Mouse (Mus musculus): ENCODE data around the gene Psmb7. TPM values are rescaled to one million over a fixed set of nuclear protein-coding genes. Genes with fewer than 3 reads are reported as not detected.

The Psmb7 gene
- polyA plus RNA-seq, 1 experiment from 2014 or later, result 282 TPM

DNA sequence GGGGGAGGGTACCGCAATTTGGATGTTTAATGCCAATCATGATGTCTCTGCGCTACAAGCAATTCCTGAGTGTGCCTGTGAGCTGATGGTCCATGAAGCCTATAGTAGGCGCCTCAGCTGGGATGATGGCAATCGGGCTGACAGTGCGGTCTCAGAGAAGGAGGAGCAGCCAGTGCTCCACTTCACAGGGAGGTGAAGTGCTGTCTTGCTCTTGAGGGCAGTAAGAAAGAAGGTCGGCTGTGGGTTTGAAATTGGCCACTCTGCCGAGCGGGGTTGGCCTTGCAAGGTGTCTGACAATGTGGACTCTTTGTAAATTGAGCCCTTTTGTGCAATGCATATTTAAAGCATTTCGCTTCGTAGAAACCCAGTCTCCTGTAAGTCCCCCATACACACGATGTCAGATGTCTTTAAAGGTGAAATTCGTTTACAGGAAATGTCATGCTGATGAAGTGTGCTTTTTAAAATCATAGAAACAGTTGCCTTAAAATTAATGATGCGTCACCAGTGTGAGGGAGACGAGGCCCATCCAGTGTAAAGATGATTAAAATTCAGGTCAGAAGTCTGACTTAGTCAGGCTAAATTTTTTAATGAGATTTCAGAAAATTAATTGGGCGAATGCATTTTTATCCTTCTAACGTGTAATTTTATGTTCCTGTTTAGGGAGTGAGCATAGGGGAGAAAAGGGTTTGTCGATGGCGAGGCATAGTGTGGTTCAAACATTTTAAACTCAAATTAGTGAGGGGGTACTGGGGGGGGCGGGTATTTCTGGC lies 89.5 kb downstream of the Psmb7 start:
- ATAC-seq (ENCODE audit: low FRiP score, low TSS enrichment), result no peak
- DNase-seq, result peak; percentile 37
- WGBS, result 57% methylated on average over 19 of the region's 19 CpGs

DNA sequence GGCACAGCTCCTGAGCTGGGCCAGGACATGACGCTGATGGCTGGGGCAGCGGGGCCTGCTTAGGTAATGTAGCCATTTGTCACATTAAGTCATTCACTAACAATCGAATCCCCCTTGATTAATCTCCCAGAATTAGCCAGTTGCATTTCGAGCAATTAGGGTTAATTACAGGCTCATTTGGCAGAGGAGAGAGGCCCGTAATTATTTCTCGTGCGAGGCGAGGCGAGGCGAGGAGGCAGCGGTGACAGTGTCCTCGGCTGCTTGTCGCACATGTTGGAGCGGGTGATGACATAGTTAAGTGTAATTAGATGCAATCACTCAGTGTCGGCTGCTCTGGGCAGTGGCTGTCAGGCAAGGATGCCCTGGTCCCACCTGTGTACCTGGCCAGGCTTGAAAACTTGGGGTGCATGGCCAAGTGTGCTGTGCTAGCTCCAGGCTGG lies 91.9 kb downstream of the Psmb7 start:
- Histone ChIP-seq H3K4me3 (replicated peaks; ENCODE audit: low read depth, low read length) (no peak overlapping the region), H3K9me3 (ENCODE audit: control insufficient read depth, low read length) (no peaks in the 10 kb centered on the region), H3K9ac (replicated peaks; ENCODE audit: low read length) (no peak overlapping the region), H3K27ac (replicated peaks; ENCODE audit: low read depth, low read length) (no peak overlapping the region), H3K27me3 (ENCODE audit: control insufficient read depth, insufficient read depth, low read length) (no peaks in the 10 kb centered on the region), H3K4me2 (ENCODE audit: low read length) (no peak overlapping the region), H3K4me1 (ENCODE audit: control insufficient read depth, insufficient read depth, low read length) (peaks cover 21% of the 10 kb centered on the region), H3K36me3 (ENCODE audit: control insufficient read depth, insufficient read depth, low read length) (no peaks in the 10 kb centered on the region)
- no peak for ATAC-seq (ENCODE audit: low FRiP score, low TSS enrichment)
- WGBS, result 76% methylated on average over 15 of the region's 15 CpGs
- DNase-seq, result peak; percentile 41

More for the DNA sequence above, 89.5 kb downstream of the Psmb7 start:
- no peaks in the 10 kb centered on the region for H3K27me3 ChIP-seq (ENCODE audit: control insufficient read depth, insufficient read depth, low read length)
- H3K4me2 ChIP-seq (ENCODE audit: low read length), result no peak overlapping the region
- peaks cover 14% of the 10 kb centered on the region; the same call in 1 of the 2 replicates for H3K4me1 ChIP-seq (ENCODE audit: control insufficient read depth, insufficient read depth, low read length)
- H3K9ac ChIP-seq (replicated peaks; ENCODE audit: low read length), result no peak overlapping the region
- H3K9me3 ChIP-seq (ENCODE audit: control insufficient read depth, low read length), result no peaks in the 10 kb centered on the region
- 0 out of 2 replicates have a peak, but pooled peaks cover 5% of the 10 kb centered on the region for H3K36me3 ChIP-seq (ENCODE audit: control insufficient read depth, insufficient read depth, low read length)
- H3K27ac ChIP-seq (replicated peaks; ENCODE audit: low read depth, low read length), result peak overlapping the region; percentile 34; the same call in 1 of the 2 replicates
- H3K4me3 ChIP-seq (replicated peaks; ENCODE audit: low read depth, low read length), result no peak overlapping the region

DNA sequence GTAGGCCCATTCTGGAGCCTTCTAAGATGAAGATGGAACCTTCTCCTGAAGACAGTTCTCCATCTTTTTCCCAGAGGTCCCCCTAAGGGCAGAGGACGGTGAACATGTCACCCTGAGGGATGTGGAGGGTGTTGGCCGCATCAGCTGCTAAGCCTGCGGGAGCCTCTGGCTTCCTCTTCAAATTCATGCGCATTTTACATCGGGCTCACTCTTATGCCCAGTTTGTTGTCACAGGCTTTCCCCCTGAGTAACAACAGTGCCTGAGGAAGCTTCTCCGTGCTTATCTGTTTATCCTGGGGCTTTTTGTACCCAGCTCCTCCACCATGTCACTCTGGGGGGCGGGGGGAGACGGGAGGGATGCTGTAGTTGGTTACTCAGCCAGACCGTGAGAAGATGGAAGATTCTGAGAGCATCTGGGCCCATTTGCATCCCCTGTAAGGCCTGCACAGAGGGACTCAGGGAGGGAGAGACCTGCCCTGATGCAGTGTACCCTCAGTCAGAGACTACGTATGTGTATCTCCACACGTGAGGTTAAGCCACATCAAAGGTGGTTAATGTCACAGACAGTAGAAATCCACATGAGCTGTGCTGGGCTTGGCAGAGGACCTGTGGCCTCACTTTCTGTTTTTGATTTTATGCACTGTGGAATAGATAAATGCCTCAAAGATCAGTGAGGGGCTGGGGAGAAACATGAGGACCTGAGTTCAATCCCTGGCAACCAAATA lies 95.9 kb downstream of the Psmb7 start:
- Histone ChIP-seq H3K9ac (replicated peaks; ENCODE audit: low read length) (no peak overlapping the region), H3K4me1 (ENCODE audit: control insufficient read depth, insufficient read depth, low read length) (peaks cover 16% of the 10 kb centered on the region; the same call in 1 of the 2 replicates), H3K27ac (replicated peaks; ENCODE audit: low read depth, low read length) (peak overlapping the region; percentile 15; the same call in 1 of the 2 replicates), H3K9me3 (ENCODE audit: control insufficient read depth, low read length) (no peaks in the 10 kb centered on the region), H3K4me3 (replicated peaks; ENCODE audit: low read depth, low read length) (no peak overlapping the region), H3K27me3 (ENCODE audit: control insufficient read depth, insufficient read depth, low read length) (no peaks in the 10 kb centered on the region), H3K36me3 (ENCODE audit: control insufficient read depth, insufficient read depth, low read length) (no peaks in the 10 kb centered on the region), H3K4me2 (ENCODE audit: low read length) (no peak overlapping the region)
- DNase-seq, result peak; percentile 50
- ATAC-seq (ENCODE audit: low FRiP score, low TSS enrichment), result no peak
- 24% methylated on average over 11 of the region's 11 CpGs for WGBS

DNA sequence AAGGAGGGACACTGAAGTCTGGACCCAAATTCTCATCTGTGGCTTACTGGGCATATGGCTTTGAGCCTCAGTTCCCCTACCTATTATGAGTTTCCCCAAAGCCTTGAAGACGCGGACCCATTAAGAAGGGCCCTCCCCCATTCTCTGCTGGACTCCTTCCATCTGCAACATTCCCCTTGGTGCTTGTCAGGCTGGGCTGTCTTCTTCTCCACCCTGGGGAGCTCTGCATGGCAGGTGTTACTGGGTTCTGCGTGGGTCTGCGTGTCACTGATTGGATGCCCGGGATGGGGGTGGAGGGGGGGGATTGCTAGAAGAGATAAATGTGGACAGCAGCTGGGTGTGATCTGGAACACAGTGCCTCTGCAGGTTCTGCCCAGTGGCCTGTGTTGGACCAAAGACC lies 97.1 kb downstream of the Psmb7 start:
- Histone ChIP-seq H3K36me3 (ENCODE audit: control insufficient read depth, insufficient read depth, low read length) (no peaks in the 10 kb centered on the region), H3K9me3 (ENCODE audit: control insufficient read depth, low read length) (no peaks in the 10 kb centered on the region), H3K27me3 (ENCODE audit: control insufficient read depth, insufficient read depth, low read length) (no peaks in the 10 kb centered on the region), H3K27ac (replicated peaks; ENCODE audit: low read depth, low read length) (no peak overlapping the region), H3K4me2 (ENCODE audit: low read length) (no peak overlapping the region), H3K4me1 (ENCODE audit: control insufficient read depth, insufficient read depth, low read length) (peaks cover 16% of the 10 kb centered on the region; the same call in 1 of the 2 replicates), H3K4me3 (replicated peaks; ENCODE audit: low read depth, low read length) (no peak overlapping the region), H3K9ac (replicated peaks; ENCODE audit: low read length) (0 out of 2 replicates have a peak overlapping the region, but pooled peaks have one; percentile 6)
- DNase-seq (no peak), ATAC-seq (ENCODE audit: low FRiP score, low TSS enrichment) (no peak)
- 72% methylated on average over 5 of the region's 5 CpGs for WGBS

DNA sequence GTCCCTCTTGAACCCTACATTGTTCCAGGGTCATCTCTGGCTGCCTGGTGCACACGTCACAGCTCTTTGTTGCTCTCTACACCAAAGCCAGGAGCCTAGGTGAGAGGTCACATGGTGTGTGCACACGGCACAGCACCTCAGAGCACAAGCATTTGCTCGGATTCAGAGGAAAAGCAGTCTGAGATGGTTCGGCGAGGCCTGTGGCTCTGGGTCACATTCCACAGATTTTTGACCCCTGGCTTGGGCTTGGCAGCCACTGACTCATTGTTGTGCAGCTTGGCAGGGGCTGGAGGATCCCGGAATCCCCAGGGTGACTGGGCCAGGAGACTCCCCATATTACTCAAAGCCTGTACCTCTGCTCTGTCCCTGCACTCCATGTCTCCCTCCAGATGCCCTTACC lies 97.7 kb downstream of the Psmb7 start:
- DNase-seq, result no peak
- ATAC-seq (ENCODE audit: low FRiP score, low TSS enrichment), result no peak
- no peaks in the 10 kb centered on the region for H3K27me3 ChIP-seq (ENCODE audit: control insufficient read depth, insufficient read depth, low read length)
- peaks cover 16% of the 10 kb centered on the region; the same call in 1 of the 2 replicates for H3K4me1 ChIP-seq (ENCODE audit: control insufficient read depth, insufficient read depth, low read length)
- WGBS, result 14% methylated on average over 6 of the region's 6 CpGs
- no peaks in the 10 kb centered on the region for H3K9me3 ChIP-seq (ENCODE audit: control insufficient read depth, low read length)
- no peak overlapping the region for H3K27ac ChIP-seq (replicated peaks; ENCODE audit: low read depth, low read length)
- H3K4me3 ChIP-seq (replicated peaks; ENCODE audit: low read depth, low read length), result no peak overlapping the region
- H3K4me2 ChIP-seq (ENCODE audit: low read length), result no peak overlapping the region
- H3K36me3 ChIP-seq (ENCODE audit: control insufficient read depth, insufficient read depth, low read length), result no peaks in the 10 kb centered on the region
- no peak overlapping the region for H3K9ac ChIP-seq (replicated peaks; ENCODE audit: low read length)

DNA sequence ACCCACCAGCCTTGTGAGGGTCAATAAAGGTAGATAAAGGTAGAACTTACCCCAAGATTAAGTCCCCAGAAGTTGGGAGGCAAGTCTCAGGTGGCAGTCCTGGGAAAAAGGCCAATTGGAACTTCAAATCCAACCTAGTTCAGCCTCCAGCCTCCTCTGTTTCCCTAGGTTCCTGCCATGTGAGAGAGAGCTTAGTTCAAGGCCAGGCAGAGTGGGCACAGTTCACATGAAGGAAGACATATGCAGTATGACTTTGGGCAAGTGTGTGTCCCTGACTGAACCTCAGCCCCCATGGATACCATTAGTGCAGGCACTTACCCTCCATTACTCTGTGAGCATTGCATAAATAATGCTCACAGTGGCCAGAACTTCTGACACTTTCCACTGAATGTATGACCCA lies 98.2 kb downstream of the Psmb7 start:
- no peak for DNase-seq
- Histone ChIP-seq H3K27ac (replicated peaks; ENCODE audit: low read depth, low read length) (no peak overlapping the region), H3K4me1 (ENCODE audit: control insufficient read depth, insufficient read depth, low read length) (peaks cover 20% of the 10 kb centered on the region; the same call in 1 of the 2 replicates), H3K9me3 (ENCODE audit: control insufficient read depth, low read length) (no peaks in the 10 kb centered on the region), H3K9ac (replicated peaks; ENCODE audit: low read length) (no peak overlapping the region), H3K4me2 (ENCODE audit: low read length) (no peak overlapping the region), H3K36me3 (ENCODE audit: control insufficient read depth, insufficient read depth, low read length) (no peaks in the 10 kb centered on the region), H3K27me3 (ENCODE audit: control insufficient read depth, insufficient read depth, low read length) (no peaks in the 10 kb centered on the region), H3K4me3 (replicated peaks; ENCODE audit: low read depth, low read length) (no peak overlapping the region)
- no peak for ATAC-seq (ENCODE audit: low FRiP score, low TSS enrichment)

DNA sequence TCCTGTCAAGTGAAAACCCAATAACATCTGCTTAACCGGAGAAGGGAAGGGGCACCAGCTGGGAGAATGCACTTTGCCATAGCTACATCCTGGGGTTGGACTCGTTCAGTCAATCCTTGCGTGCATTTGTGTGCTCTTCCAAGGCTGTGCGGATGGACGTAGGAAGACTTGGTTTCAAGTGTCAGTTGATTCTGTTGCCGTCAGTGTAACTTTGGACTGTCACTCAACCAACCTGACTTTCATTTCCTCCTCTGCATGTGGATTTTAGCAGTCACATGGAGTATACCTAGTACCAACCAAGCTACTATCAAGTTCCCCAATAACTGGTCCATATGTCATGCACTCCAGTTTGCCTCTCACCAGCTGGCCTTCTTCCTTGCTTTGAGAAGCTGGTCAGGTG lies 98.9 kb downstream of the Psmb7 start:
- no peaks in the 10 kb centered on the region for H3K36me3 ChIP-seq (ENCODE audit: control insufficient read depth, insufficient read depth, low read length)
- no peaks in the 10 kb centered on the region for H3K27me3 ChIP-seq (ENCODE audit: control insufficient read depth, insufficient read depth, low read length)
- ATAC-seq (ENCODE audit: low FRiP score, low TSS enrichment) (no peak), DNase-seq (no peak)
- H3K9ac ChIP-seq (replicated peaks; ENCODE audit: low read length), result no peak overlapping the region
- H3K9me3 ChIP-seq (ENCODE audit: control insufficient read depth, low read length), result no peaks in the 10 kb centered on the region
- H3K4me3 ChIP-seq (replicated peaks; ENCODE audit: low read depth, low read length), result no peak overlapping the region
- peaks cover 27% of the 10 kb centered on the region for H3K4me1 ChIP-seq (ENCODE audit: control insufficient read depth, insufficient read depth, low read length)
- no peak overlapping the region for H3K27ac ChIP-seq (replicated peaks; ENCODE audit: low read depth, low read length)
- 93% methylated on average over 6 of the region's 6 CpGs for WGBS
- H3K4me2 ChIP-seq (ENCODE audit: low read length), result no peak overlapping the region

DNA sequence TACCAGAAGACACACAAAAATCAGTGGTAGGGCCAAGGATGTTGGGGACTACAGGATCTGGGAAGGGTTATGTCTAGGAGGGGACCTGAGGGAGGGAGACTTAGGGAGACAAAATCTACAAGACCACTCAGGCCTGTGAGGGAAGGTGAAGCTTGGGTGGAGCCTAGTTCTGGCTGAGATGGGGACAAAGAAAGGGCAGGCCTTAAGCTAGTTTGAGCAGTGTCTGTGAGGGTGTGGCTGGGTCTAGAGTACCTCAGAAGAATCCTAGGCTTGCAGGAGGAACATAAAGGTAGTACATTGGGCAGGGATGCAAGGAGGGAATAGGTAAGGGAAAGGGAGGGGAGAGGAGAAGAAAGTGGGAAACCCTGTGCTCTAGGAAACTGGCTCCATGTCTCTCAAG lies 99.5 kb downstream of the Psmb7 start:
- Histone ChIP-seq H3K4me1 (ENCODE audit: control insufficient read depth, insufficient read depth, low read length) (peaks cover 31% of the 10 kb centered on the region), H3K9ac (replicated peaks; ENCODE audit: low read length) (no peak overlapping the region)
- ATAC-seq (ENCODE audit: low FRiP score, low TSS enrichment), result no peak

More for the DNA sequence above, 99.5 kb downstream of the Psmb7 start:
- Histone ChIP-seq H3K27me3 (ENCODE audit: control insufficient read depth, insufficient read depth, low read length) (no peaks in the 10 kb centered on the region), H3K4me3 (replicated peaks; ENCODE audit: low read depth, low read length) (no peak overlapping the region), H3K36me3 (ENCODE audit: control insufficient read depth, insufficient read depth, low read length) (no peaks in the 10 kb centered on the region), H3K4me2 (ENCODE audit: low read length) (no peak overlapping the region), H3K9me3 (ENCODE audit: control insufficient read depth, low read length) (no peaks in the 10 kb centered on the region), H3K27ac (replicated peaks; ENCODE audit: low read depth, low read length) (no peak overlapping the region)
- DNase-seq, result no peak

Data from midbrain, embryonic 14.5 days (tissue).